Mouse (Mus musculus): ENCODE results near the gene Slc22a5.
"Not testable (repeated sequence)": the region's sequence is repeated elsewhere in the genome, so short reads cannot be mapped to it uniquely, and the experiment has no call there.

The Slc22a5 gene

GRCm38 (mm10) chr11:53891505-53892451, at the start of gene Slc22a5:
Gene Slc22a5, minus strand, starts transcription at chr11:53891660.
- peak; percentile 97 to 99 for DNase-seq (ENCODE audit: low spot score in 2 of 2)

- DNase-seq (ENCODE audit: low spot score in 2 of 2) = not testable (repeated sequence)
Measured at GRCm38 (mm10) chr11:53931944-53932318, 40.5 kb upstream of the Slc22a5 start.

DNA sequence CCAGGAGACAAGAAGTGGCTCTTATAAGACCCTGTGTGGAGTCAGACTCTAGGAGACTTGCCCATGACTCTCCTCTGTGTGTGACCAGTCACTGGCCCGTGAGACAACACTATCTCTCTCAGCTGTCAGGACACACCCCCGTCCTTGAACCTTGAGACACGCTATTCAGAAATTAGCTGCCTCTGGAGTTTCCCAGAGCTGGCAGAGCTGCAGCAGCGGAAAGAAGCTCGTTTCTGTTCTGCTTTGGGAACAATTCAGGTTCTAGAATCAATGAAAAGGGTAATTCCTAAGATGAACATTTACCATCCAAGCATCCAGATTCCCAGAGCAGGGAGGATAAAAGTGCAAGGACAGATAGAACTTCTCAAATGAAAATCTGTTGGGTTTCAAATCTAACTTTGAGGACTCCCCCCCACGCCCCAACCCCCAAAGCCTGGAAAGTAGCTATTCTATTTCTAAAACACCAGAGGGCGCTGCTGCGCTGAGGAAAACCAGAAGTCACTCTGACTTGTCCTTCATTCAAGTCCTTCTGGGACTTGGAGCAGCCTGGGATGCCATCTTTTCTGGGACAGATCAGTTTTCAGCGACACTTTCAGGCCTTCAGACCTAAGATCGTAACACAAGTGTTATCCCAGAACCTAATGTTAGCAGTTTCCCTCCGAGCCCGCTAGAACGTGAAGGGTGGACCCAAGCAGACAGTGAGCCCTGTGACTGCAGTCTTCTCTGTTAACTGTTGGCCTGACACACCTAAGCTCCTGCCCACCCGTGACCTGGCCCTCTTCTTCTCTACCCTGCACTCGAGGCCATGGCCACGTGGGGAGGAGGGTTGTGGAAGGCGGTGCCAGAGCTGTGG, 39.9 kb upstream of the Slc22a5 start:
- DNase-seq (ENCODE audit: low spot score in 2 of 2) = peak in 1 of 2 experiments; percentile 34

- no peak for DNase-seq (ENCODE audit: low spot score in 2 of 2)
Measured at GRCm38 (mm10) chr11:53929741-53930140, 38.3 kb upstream of the Slc22a5 start.

DNA sequence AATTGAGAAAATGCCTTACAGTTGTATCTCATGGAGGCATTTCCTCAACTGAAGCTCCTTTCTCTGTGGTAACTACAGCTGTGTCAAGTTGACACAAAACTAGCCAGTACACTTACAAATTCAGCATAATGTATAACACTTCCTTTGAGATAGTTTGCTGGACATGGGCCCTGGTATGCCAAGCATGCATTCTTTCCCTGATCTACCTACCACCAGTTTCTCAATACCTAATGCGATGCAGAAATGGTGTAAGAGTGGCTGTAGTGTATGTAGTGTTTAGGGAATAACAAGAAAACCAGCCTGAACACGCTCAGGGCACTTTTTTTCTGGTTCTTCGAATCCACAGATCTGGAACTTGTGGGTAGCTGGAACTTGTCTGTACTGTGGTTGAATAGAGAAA, 37.1 kb upstream of the Slc22a5 start:
- no peak for DNase-seq (ENCODE audit: low spot score in 2 of 2)

- DNase-seq (ENCODE audit: low spot score in 2 of 2) = no peak
Measured at GRCm38 (mm10) chr11:53926303-53926702, 34.8 kb upstream of the Slc22a5 start.

- DNase-seq (ENCODE audit: low spot score in 2 of 2) = no peak
Measured at GRCm38 (mm10) chr11:53918851-53919250, 27.4 kb upstream of the Slc22a5 start.

DNA sequence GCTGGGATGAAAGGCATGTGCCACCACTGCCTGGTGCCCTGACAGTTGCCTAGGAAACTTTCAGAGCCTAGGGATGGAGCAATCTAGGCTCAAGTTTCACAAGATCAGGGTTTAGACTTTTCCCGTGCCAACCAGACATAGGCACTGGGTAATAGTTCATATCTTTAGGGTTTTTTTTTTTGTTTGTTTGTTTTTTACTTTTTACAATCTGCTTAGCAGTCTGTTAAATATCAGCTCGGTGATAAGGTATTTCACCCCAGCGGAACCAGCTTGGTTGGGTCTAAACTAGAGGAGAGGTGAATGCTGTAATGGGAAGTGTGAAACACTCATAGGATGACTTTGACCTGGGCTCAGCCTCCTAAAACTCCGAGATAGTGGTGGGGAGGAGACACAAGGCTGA, 19.6 kb upstream of the Slc22a5 start:
- no peak for DNase-seq (ENCODE audit: low spot score in 2 of 2)

- DNase-seq (ENCODE audit: low spot score in 2 of 2) = no peak
Measured at GRCm38 (mm10) chr11:53908686-53909085, 17.2 kb upstream of the Slc22a5 start.

DNA sequence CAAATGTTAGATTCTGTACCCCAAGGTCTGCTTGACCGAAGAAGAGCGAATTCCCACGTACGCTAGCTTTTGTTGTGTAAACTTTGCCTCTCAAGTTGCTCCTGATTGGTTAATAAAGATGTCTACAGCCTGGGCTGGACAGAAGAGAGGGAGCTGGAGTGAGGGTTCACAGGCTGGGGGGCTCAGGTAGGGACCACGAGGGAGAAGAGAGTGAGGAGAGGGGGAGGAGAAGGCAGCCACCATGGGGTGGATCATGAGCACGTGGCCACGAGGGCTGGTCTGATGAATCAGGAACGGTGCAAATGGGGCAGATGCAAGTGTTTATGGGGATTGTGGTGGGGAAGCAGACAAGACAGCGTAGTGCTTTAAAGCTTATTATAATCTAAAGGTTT, 13.1 kb upstream of the Slc22a5 start:
- no peak for DNase-seq (ENCODE audit: low spot score in 2 of 2)

GRCm38 (mm10) chr11:53903781-53904533, 12.5 kb upstream of the Slc22a5 start:
- DNase-seq (ENCODE audit: low spot score in 2 of 2) = no peak

GRCm38 (mm10) chr11:53902741-53903140, 11.3 kb upstream of the Slc22a5 start:
- no peak for DNase-seq (ENCODE audit: low spot score in 2 of 2)

DNA sequence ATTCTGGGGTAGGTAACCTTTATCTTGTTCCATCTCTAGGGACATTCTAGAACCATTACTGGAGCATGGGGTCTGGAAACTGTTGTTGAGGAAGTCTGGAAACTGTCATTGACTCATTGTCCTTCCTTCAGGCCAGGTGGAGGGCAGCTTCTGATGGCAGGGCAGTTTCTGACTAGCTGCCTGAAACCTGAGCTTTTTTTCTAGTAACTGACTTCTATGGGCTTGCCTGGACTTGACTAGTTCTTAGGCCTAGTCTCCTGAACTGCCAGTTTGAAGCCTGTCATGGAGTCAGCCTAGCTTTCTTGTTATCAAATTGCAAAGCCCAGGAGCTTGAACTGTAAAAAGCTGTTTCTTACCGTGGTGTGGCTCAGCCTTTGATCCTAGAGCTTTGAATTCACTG, 9.5 kb upstream of the Slc22a5 start:
- no peak for DNase-seq (ENCODE audit: low spot score in 2 of 2)

DNA sequence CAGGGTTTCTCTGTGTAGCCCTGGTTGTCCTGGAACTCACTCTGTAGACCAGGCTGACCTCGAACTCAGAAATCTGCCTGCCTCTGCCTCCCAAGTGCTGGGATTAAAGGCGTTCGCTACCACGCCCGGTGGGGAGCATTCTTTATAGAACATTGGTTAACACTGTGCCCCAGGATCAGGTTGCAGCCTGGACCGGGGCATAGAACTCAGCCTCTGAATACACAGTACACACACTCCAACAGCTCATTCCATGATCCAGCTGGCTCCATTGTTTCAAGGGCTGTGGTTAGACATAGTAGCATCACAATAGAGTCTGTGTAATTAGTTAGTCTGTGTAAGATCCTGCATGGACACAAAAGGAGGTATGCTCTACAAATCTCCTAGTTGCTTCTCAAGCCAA, 8.5 kb upstream of the Slc22a5 start:
- no peak for DNase-seq (ENCODE audit: low spot score in 2 of 2)

DNA sequence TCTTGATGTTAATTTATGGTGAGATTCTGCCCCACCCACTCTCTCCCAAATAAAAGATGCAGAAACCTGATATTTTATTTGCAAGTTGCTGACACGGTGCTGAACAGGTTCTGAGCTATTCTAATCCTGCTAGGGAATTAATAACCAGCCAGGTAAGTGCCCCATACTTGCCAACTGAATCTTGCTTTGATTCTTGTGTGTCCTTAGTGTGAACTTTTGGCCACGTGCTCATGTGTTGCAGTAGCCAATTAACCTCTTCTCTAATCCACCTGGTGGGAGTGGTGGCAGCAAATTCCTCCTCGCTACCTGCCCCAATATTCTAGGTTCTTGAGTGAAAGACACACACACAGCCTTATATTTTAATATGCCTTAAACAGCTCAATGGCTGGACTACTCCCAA, 7.5 kb upstream of the Slc22a5 start:
- no peak for DNase-seq (ENCODE audit: low spot score in 2 of 2)

GRCm38 (mm10) chr11:53896935-53897334, 5.5 kb upstream of the Slc22a5 start:
- DNase-seq (ENCODE audit: low spot score in 2 of 2) = no peak

GRCm38 (mm10) chr11:53893451-53893850, 2.0 kb upstream of the Slc22a5 start:
- no peak for DNase-seq (ENCODE audit: low spot score in 2 of 2)

DNA sequence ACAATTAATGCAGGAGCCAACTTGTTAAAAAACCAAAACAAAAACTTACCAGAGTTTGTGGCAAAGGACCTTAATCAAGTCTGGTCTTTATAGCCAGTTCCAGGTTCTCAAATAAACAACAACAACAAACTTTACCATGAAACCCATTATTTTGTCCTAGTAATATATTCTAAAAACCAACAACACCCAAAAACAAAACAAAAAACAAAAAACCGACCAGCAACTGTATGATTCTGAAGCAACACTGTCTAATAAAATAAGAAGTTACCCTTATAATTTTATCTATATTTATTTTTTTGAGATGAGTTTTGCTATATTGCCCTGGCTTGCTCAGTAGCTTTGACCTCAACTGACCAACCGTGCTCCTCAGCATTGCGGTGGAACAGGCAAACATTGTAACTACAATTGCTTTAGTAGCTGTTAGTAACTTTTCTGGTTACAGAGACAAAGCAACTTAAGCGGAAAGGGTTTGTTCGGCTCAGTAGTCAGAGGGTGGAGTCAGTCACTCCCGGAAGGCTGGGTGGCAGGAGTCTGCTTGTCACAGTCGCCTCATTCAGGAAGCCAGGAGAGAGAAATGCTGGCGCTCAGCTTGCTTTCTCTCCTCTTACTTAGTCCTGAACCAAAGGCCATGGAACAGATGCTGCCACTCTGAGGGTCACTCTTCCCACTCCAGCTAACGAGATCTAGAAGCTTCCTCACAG, 1.4 kb upstream of the Slc22a5 start:
- DNase-seq (ENCODE audit: low spot score in 2 of 2) = no peak

GRCm38 (mm10) chr11:53890906-53891504, 455 bp downstream of the Slc22a5 start:
- DNase-seq (ENCODE audit: low spot score in 2 of 2) = peak in 1 of 2 experiments; percentile 7

- no peak for DNase-seq (ENCODE audit: low spot score in 2 of 2)
Measured at GRCm38 (mm10) chr11:53890225-53890624, 1.2 kb downstream of the Slc22a5 start.

All from left cerebral cortex, adult 9 months (tissue).